Mouse (Mus musculus) ES-E14 (cell line): ENCODE results near the gene Zfp248.

ENCODE experiments used
- CHD2 ChIP-seq: IDR thresholded peaks from 2 replicates; pipeline ENCODE4 v1.6.1; 2014; ENCODE audit warnings: mild to moderate bottlenecking, low read depth, low read length, inconsistent platforms
- HCFC1 ChIP-seq: IDR thresholded peaks from 2 replicates; pipeline ENCODE4 v1.6.1; 2012; ENCODE audit warnings: low read length, inconsistent platforms, borderline replicate concordance; ENCODE audit not compliant: insufficient read depth
- MAFK ChIP-seq: IDR thresholded peaks from 2 replicates; pipeline ENCODE4 v1.6.1; 2014; ENCODE audit warnings: mild to moderate bottlenecking, low read depth, low read length, inconsistent platforms; ENCODE audit not compliant: insufficient read depth
- ZNF384 ChIP-seq: IDR thresholded peaks from 2 replicates; pipeline ENCODE4 v1.6.1; 2012; ENCODE audit warnings: low read depth, low read length, inconsistent platforms

DNA sequence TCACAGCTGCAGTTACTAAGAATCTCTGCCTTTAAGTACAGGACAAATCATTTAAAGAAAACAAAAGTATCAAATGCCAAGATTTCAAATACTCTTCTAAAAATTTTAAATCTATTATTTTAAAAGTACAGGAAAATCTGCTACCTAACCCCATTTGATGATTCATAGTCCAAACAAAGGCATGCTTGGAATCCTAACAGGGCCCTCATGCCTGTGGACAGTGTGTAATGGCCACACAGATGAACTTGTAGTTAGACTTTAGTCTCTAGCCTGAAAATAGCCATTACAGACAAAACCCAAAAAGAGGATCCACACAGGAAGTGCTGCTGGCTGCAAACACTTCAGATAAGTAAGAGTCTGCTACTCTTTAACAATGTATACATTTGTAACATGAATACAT is 64.6 kb downstream of the Zfp248 start:
- TF ChIP-seq MAFK (no peak), HCFC1 (no peak), ZNF384 (no peak), CHD2 (no peak)
